Mouse (Mus musculus) midbrain, postnatal 0 days (tissue): ENCODE data around the gene Smc1b. TPM values are rescaled to one million over a fixed set of nuclear protein-coding genes. Genes with fewer than 3 reads are reported as not detected.

Experiments
- ATAC-seq: fragments of 200-750 bp; cut with Nextera tagmentation; 2 replicates; pipeline ENCODE4 v1.8.0; 2017; ENCODE audit warnings: moderate number of reproducible peaks, mild to moderate bottlenecking, moderate TSS enrichment, moderate library complexity; ENCODE audit not compliant: low FRiP score
- DNase-seq: peaks from one replicate; pipeline ENCODE4 v3.0.0-alpha.2; 2015; ENCODE audit warnings: low spot score
- H3K27ac ChIP-seq: fragments of 300-500 bp; sonication (generic); 2 replicates; pipeline ENCODE4 v1.5.1; 2014; ENCODE audit warnings: low read depth, mild to moderate bottlenecking, low read length, mixed read lengths
- H3K27me3 ChIP-seq: fragments of 300-500 bp; sonication (generic); 2 replicates; pipeline ENCODE4 v1.6.1; 2014; ENCODE audit warnings: low read length, control low read depth, mixed read lengths; ENCODE audit not compliant: insufficient read depth
- H3K36me3 ChIP-seq: fragments of 300-500 bp; sonication (generic); 2 replicates; pipeline ENCODE4 v1.6.1; 2014; ENCODE audit warnings: low read length, control low read depth, mixed read lengths; ENCODE audit not compliant: insufficient read depth
- H3K4me1 ChIP-seq: fragments of 300-500 bp; sonication (generic); 2 replicates; pipeline ENCODE4 v1.6.1; 2014; ENCODE audit warnings: mild to moderate bottlenecking, control low read depth, antibody characterized with exemption, low read length, mixed read lengths; ENCODE audit not compliant: insufficient read depth
- H3K4me2 ChIP-seq: fragments of 300-500 bp; sonication (generic); 2 replicates; pipeline ENCODE4 v1.6.1; 2014; ENCODE audit warnings: low read depth, mild to moderate bottlenecking, low read length, mixed read lengths; ENCODE audit not compliant: poor library complexity, severe bottlenecking
- H3K4me3 ChIP-seq: fragments of 300-500 bp; sonication (generic); 2 replicates; pipeline ENCODE4 v1.5.1; 2014; ENCODE audit warnings: low read depth, mild to moderate bottlenecking, low read length, moderate library complexity
- H3K9ac ChIP-seq: fragments of 300-500 bp; sonication (generic); replicated peaks from 2 replicates; pipeline ENCODE4 v1.6.1; 2014; ENCODE audit warnings: mild to moderate bottlenecking, low read length, moderate library complexity, mixed read lengths; ENCODE audit not compliant: poor library complexity, severe bottlenecking
- H3K9me3 ChIP-seq: fragments of 300-500 bp; sonication (generic); 2 replicates; pipeline ENCODE4 v1.6.1; 2016; ENCODE audit warnings: low read length, control low read depth
- CTCF ChIP-seq: IDR thresholded peaks from 2 replicates; pipeline ENCODE4 v1.5.1; 2016; ENCODE audit warnings: antibody characterized with exemption, mild to moderate bottlenecking
- WGBS: fragments of 180-500 bp; shearing (Covaris S2); extraction: QIAGEN DNeasy Blood & Tissue Kit; methylation state at CpG from one replicate; pipeline ENCODE4 v1.1.7; 2014; 5-methylcytosine and 5-hydroxymethylcytosine counted together
- polyA plus RNA-seq: library from polyadenylated mRNA; unstranded; fragments of >200 nt; fragmentation: Nextera tagmentation; extraction: Ambion mirVana; gene quantifications from 2 replicates; pipeline ENCODE4 v1.2.1, GENCODE M21; 2015
- total RNA-seq: library from RNA; depleted of rRNA; stranded (reverse); fragments of >200 nt; gene quantifications from 2 replicates; pipeline ENCODE4 v1.2.3, GENCODE M21; 2014

Smc1b gene
- total and polyA plus RNA-seq, 2 experiments from 2014 or later, result 0.39 to 0.60 TPM

GRCm38 (mm10) chr15:85161416-85161815 lies 29.7 kb upstream of the Smc1b start:
- no peak for DNase-seq
- no peak overlapping the region for H3K27ac ChIP-seq
- H3K4me3 ChIP-seq, result no peak overlapping the region
- TF ChIP-seq CTCF, result no peak
- H3K27me3 ChIP-seq, result no peaks in the 10 kb centered on the region
- peaks cover 4% of the 10 kb centered on the region; the same call in 1 of the 2 replicates for H3K4me1 ChIP-seq
- H3K9ac ChIP-seq, result no peak overlapping the region
- no peak overlapping the region for H3K4me2 ChIP-seq
- no peaks in the 10 kb centered on the region for H3K36me3 ChIP-seq
- ATAC-seq, result no peak
- no peaks in the 10 kb centered on the region for H3K9me3 ChIP-seq

GRCm38 (mm10) chr15:85156198-85156597 lies 24.4 kb upstream of the Smc1b start:
- Histone ChIP-seq H3K9me3 (no peaks in the 10 kb centered on the region), H3K27me3 (no peaks in the 10 kb centered on the region), H3K9ac (no peak overlapping the region), H3K4me3 (no peak overlapping the region), H3K4me1 (no peaks in the 10 kb centered on the region), H3K27ac (no peak overlapping the region), H3K4me2 (no peak overlapping the region), H3K36me3 (no peaks in the 10 kb centered on the region)
- DNase-seq (no peak), ATAC-seq (no peak)
- 62% methylated on average over 4 of the region's 4 CpGs for WGBS
- no peak for TF ChIP-seq CTCF

GRCm38 (mm10) chr15:85154091-85154490 lies 22.3 kb upstream of the Smc1b start:
- 91% methylated on average over 3 of the region's 3 CpGs for WGBS
- no peaks in the 10 kb centered on the region for H3K4me1 ChIP-seq

GRCm38 (mm10) chr15:85152577-85152976 lies 20.8 kb upstream of the Smc1b start:
- ATAC-seq, result no peak
- 73% methylated on average over 3 of the region's 3 CpGs for WGBS
- no peak for TF ChIP-seq CTCF

More at GRCm38 (mm10) chr15:85154091-85154490, 22.3 kb upstream of the Smc1b start:
- Histone ChIP-seq H3K4me2 (no peak overlapping the region), H3K27ac (no peak overlapping the region), H3K9me3 (no peaks in the 10 kb centered on the region), H3K4me3 (no peak overlapping the region), H3K27me3 (no peaks in the 10 kb centered on the region), H3K9ac (no peak overlapping the region), H3K36me3 (no peaks in the 10 kb centered on the region)
- no peak for TF ChIP-seq CTCF
- DNase-seq, result no peak
- no peak for ATAC-seq

GRCm38 (mm10) chr15:85151433-85151918 lies 19.7 kb upstream of the Smc1b start:
- Histone ChIP-seq H3K27ac (no peak overlapping the region), H3K4me3 (no peak overlapping the region), H3K4me2 (no peak overlapping the region), H3K4me1 (no peaks in the 10 kb centered on the region), H3K36me3 (no peaks in the 10 kb centered on the region), H3K9me3 (no peaks in the 10 kb centered on the region), H3K27me3 (no peaks in the 10 kb centered on the region), H3K9ac (no peak overlapping the region)
- WGBS, result 32% methylated on average over 13 of the region's 13 CpGs
- ATAC-seq (peak; percentile 60; the same call in 1 of the 2 replicates), DNase-seq (peak; percentile 82)
- TF ChIP-seq CTCF, result peak; percentile 99

More at GRCm38 (mm10) chr15:85152577-85152976, 20.8 kb upstream of the Smc1b start:
- Histone ChIP-seq H3K9ac (no peak overlapping the region), H3K27ac (no peak overlapping the region), H3K4me1 (no peaks in the 10 kb centered on the region), H3K4me2 (no peak overlapping the region), H3K27me3 (no peaks in the 10 kb centered on the region), H3K4me3 (no peak overlapping the region), H3K36me3 (no peaks in the 10 kb centered on the region), H3K9me3 (no peaks in the 10 kb centered on the region)
- DNase-seq, result no peak

GRCm38 (mm10) chr15:85144249-85144648 lies 12.5 kb upstream of the Smc1b start:
- Histone ChIP-seq H3K27ac (no peak overlapping the region), H3K9me3 (no peaks in the 10 kb centered on the region), H3K4me3 (no peak overlapping the region), H3K4me2 (no peak overlapping the region), H3K36me3 (no peaks in the 10 kb centered on the region), H3K4me1 (no peaks in the 10 kb centered on the region), H3K9ac (no peak overlapping the region), H3K27me3 (no peaks in the 10 kb centered on the region)
- no peak for ATAC-seq
- no peak for DNase-seq
- WGBS, result 92% methylated on average over 5 of the region's 5 CpGs
- TF ChIP-seq CTCF, result no peak
